Mouse (Mus musculus) ovary, postnatal 36 days (tissue): ENCODE results near the gene Rapgef1.

Source experiments
- DNase-seq: peaks from one replicate; pipeline ENCODE4 v3.0.0; 2022; ENCODE audit warnings: low spot score, mixed read lengths

Gene Rapgef1

GRCm38 (mm10) chr2:29619484-29620300 is at the start of gene Rapgef1:
TSS of gene Rapgef1 (plus strand) at chr2:29619720.
- peak; percentile 87 for DNase-seq

GRCm38 (mm10) chr2:29571921-29572700 is 47.4 kb upstream of the Rapgef1 start:
- no peak for DNase-seq

GRCm38 (mm10) chr2:29572811-29573427 is 46.6 kb upstream of the Rapgef1 start:
- no peak for DNase-seq

GRCm38 (mm10) chr2:29573591-29573990 is 45.9 kb upstream of the Rapgef1 start:
- DNase-seq: peak; percentile 63

- DNase-seq: no peak
Observed at GRCm38 (mm10) chr2:29574187-29574586, 45.3 kb upstream of the Rapgef1 start.

- peak; percentile 67 for DNase-seq
Observed at GRCm38 (mm10) chr2:29582415-29582814, 37.1 kb upstream of the Rapgef1 start.

- no peak for DNase-seq
Observed at GRCm38 (mm10) chr2:29586017-29586702, 33.4 kb upstream of the Rapgef1 start.

GRCm38 (mm10) chr2:29588006-29588405 is 31.5 kb upstream of the Rapgef1 start:
- DNase-seq: no peak

GRCm38 (mm10) chr2:29589266-29589665 is 30.3 kb upstream of the Rapgef1 start:
- DNase-seq: no peak

GRCm38 (mm10) chr2:29591626-29592025 is 27.9 kb upstream of the Rapgef1 start:
- no peak for DNase-seq

- no peak for DNase-seq
Observed at GRCm38 (mm10) chr2:29592537-29592936, 27.0 kb upstream of the Rapgef1 start.

- peak; percentile 76 for DNase-seq
Observed at GRCm38 (mm10) chr2:29603930-29604329, 15.6 kb upstream of the Rapgef1 start.

- no peak for DNase-seq
Observed at GRCm38 (mm10) chr2:29605591-29605990, 13.9 kb upstream of the Rapgef1 start.

- DNase-seq: no peak
Observed at GRCm38 (mm10) chr2:29606460-29606859, 13.1 kb upstream of the Rapgef1 start.

- DNase-seq: no peak
Observed at GRCm38 (mm10) chr2:29617341-29617740, 2.2 kb upstream of the Rapgef1 start.

GRCm38 (mm10) chr2:29618926-29619483 is 515 bp upstream of the Rapgef1 start:
- DNase-seq: no peak

- DNase-seq: no peak
Observed at GRCm38 (mm10) chr2:29620301-29620827, 844 bp downstream of the Rapgef1 start.

- DNase-seq: no peak
Observed at GRCm38 (mm10) chr2:29621163-29621562, 1.6 kb downstream of the Rapgef1 start.

- DNase-seq: no peak
Observed at GRCm38 (mm10) chr2:29621636-29622035, 2.1 kb downstream of the Rapgef1 start.

GRCm38 (mm10) chr2:29622126-29623005 is 2.8 kb downstream of the Rapgef1 start:
- no peak for DNase-seq
